Mouse (Mus musculus) gastrocnemius, postnatal 14 days (tissue): Measurements from ENCODE around the gene Bhlha9. TPM values are rescaled to one million over a fixed set of nuclear protein-coding genes. Genes with fewer than 3 reads are reported as not detected.

ENCODE experiments used
- DNase-seq: peaks from one replicate; pipeline ENCODE4 v3.0.0; 2021; ENCODE audit warnings: mixed read lengths
- intact Hi-C: fragments of 180-260 bp; cut with DNase I; formaldehyde crosslinking; loops from one replicate; pipeline ENCODE4 v1.15.1; 2025; ENCODE audit warnings: low total_unique reads
- long read RNA-seq, 2 experiments: library from polyadenylated mRNA; stranded (forward); transcript quantifications; one replicate each; pipeline ENCODE4 v2.0.0; 2021
- total RNA-seq, 2 experiments: library from RNA; stranded (reverse); gene quantifications; 2 replicates each; pipeline ENCODE4 v1.2.3; 2021

Bhlha9 gene
- total RNA-seq: not detected
- long read RNA-seq, experiment 1: 0 reads
- long read RNA-seq, experiment 2: 0 reads

DNA sequence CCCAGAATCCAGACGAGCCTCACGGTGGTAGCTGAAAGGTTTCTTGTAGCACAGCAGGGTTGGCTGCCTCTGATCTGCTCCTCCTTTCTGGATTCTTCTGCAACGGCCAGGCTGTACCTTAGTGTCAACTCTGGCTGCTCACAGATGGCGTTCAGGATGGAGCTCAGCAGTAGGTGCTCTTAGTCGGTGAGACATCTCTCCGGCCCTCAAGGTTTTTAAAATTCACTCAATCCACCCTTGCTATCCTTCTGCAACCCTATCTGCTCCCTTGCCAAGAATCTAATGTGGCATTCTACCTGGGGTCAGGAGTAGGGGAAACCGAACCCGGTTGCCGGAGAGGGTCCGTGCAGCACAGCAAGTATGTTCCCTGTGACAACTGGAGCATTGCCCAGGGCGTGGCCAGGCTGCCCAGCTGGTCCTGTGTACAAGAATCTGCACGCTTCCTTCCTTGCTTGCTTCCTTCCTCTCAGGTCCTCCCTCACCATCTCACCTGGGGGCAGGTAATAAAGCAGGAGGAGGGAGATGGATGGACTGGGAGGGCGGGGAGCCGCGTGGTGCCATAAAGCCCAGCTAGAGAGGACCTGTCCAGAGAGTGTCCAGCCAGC, at the start of gene Bhlha9:
Gene Bhlha9 (plus strand): TSS at position 600 of the 605 bp plus-strand sequence.
- intact Hi-C loops: loop anchor here (10.0 kb wide), 1 partner anchor 223 kb away; no protein-coding TSS in a partner anchor
- no peak for DNase-seq

DNA sequence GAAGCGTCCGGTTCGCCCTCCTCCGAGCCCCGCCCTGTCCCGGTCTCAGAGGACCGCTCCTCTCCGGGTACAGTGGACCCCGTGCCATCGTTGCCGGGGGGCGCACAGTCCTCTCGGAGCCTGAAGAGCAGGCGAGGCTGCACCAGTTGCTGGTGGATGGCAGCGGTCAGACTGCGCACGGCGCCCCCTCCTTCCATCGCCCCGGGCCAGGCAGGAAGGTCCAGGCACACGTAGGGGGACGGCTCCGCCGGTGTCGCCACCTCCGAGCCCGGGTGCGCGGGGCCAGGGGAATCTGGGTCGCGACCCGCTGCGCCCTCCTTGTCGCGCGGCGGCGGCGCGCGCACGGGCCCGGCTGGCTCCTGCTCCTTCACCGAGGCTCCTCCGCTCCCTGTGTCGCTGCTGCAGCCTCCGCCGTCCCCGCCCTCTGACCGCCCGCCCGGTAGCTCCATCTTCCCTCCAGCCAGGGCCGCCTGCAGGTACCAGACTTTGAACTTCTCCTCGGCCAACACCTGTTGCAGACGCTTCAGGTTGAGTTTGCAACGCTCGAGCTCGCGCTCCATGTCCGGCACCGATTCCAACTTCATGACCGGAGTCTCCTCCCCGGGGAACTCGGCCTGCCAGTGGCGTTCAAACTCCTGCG, 49.6 kb upstream of the Bhlha9 start:
- intact Hi-C loops: no loop called here
- DNase-seq: peak; percentile 20

DNA sequence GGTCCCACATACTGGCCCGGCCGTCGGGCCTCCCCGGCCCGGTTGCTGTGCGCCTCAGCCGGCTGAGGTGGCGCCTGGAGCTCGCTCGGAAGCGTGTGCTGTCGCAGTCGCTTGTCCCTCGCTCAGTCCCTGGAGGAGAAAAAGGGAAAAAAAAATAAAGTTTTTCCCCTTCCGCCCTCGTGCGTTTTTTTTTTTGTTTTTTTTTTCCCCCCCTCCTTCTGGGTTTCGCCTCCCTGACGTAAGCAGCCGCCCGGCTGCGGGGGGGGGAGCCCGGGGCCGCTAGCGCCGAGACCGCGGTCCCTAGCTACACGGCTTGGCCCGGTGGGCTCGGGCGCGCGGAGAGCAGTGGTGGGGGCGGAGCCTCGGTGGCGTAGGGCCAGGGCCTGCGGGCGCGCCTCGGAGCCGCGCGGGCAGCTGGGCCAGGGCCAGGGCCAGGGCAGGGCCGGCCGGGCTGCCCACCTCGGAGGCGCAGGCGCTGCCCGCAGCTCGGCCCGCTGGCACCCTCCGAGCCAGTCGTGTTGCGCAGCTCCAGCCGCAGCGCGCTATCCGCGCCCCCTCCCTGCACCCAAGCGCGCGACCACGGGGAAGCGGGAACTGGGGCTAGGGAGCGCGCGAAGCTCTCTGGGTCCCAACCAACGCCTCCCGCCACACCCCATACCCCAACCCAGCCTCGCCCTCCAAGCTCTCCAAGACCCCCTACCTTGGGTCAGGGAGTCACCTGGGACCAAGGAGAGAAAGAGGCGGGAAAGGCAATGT, 48.9 kb upstream of the Bhlha9 start:
- intact Hi-C loops: no loop called here
- peak; percentile 65 for DNase-seq

DNA sequence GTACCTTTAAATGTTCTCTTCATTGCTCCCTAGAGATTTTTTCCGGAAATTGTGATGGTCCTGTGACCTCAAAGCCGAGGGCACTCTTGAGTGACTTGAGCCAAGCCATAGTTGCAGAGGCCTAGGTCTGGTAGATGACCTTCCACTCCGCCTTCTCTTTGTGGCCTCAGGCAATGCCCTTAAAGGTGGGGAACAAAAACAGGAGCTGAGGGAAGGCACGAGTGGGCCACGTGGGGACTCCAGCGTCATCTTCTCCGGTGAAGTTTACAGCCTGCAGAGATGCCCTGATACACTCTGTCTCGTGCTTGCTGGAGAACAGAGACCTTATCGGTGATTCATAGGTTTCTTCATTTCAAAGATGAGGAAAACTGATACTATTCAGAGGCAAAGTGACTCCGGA, 48.2 kb upstream of the Bhlha9 start:
- intact Hi-C loops: no loop called here
- no peak for DNase-seq

DNA sequence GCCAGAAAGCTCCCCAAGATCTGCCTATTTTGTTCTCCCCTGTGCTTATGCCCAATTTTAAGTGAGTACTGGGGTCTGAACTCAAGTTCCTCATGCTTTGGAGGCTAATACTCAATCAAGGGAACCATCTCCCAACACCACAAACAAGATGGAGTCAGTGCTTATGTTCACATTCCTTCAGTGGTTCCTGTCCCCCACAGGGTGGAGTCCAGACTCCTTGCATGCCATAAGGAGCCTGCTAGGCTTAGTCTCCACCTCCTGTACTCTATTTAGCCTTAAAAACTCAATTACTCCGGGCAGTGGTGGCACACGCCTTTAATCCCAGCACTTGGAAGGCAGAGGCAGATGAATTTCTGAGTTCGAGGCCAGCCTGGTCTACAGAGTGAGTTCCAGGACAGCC, 47.4 kb upstream of the Bhlha9 start:
- intact Hi-C loops: no loop called here
- DNase-seq: no peak

GRCm38 (mm10) chr11:76628613-76629012, 43.7 kb upstream of the Bhlha9 start:
- intact Hi-C loops: no loop called here

DNA sequence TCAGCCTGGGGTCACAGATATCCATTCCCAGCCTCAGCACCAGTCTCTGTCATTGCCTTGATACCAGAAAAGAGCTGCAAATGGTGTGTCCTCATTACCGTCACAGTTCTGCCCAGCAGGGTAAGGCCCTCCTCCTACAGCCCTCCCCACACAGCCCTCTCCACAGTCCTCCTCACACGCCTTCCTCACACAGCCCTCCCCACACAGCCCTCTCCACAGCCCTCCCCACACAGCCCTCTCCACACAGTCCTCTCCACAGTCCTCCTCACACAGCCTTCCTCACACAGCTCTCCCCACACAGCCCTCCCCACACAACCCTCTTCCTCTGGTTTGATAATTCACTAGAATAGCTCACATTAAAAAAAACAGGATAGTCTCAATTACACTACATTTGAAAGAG, 42.2 kb upstream of the Bhlha9 start:
- intact Hi-C loops: no loop called here
- no peak for DNase-seq

More at GRCm38 (mm10) chr11:76628613-76629012, 43.7 kb upstream of the Bhlha9 start:
- no peak for DNase-seq

DNA sequence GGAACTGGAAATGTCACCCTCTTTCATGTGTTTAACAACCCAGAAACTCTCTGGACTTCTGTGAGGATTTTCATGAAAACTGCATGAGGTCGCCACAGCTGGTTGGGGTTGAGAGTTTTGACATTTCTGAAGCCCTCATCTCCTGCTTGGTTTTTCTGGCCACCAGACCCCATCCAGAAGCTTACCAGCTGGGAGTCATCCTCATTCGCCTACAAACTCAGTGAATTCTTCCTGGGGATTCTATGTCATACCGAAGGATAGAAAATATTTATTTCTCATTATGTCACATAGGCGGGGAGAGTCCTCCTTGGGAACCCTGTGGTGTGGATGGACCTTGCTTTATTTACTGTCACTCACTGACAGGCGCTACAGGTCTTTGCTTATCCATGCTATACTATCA, 41.8 kb upstream of the Bhlha9 start:
- intact Hi-C loops: no loop called here

DNA sequence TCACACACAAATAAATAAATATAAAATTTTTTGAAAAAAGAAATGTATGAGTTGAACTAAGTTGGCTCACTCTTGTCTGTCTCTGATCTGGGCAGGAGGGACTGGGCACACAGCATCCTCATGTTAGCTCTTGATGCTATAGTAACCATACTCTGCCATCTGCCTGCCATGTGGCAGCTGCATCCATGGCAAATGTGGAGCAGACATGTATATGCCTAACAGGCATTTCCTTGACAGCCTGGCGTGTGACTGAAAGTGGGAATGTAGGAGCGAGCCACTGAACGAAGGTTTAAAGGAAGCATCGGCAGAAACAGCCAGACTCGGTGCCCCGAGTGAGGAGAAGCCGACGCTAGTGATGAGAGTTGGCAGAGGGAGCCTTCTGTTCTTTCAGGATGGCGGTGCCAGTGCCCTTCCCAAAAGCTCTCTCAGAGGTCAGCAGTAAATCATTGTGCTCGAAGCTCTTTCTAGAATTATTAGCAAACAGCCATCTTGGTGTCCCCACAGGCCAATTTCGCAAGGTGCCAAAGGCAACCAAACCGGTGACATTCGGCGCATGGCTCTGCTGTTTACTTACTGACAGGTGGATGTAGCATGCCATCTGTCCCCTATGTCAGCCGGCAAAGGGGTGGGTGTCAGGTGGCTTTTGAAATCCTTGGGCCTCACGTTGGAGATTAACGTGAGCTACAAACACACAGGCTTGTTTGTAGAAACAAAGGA, 32.8 kb upstream of the Bhlha9 start:
- no peak for DNase-seq
- intact Hi-C loops: no loop called here

More for the DNA sequence above, 41.8 kb upstream of the Bhlha9 start:
- no peak for DNase-seq

- no peak for DNase-seq
- intact Hi-C loops: loop anchor here (10.0 kb wide), 1 partner anchor 95 kb away; no protein-coding TSS in a partner anchor
These were observed 32.0 kb upstream of the Bhlha9 start for GRCm38 (mm10) chr11:76640231-76640630.

- DNase-seq: no peak
- intact Hi-C loops: loop anchor here (10.0 kb wide), 1 partner anchor 99 kb away; no protein-coding TSS in a partner anchor
These were observed 28.0 kb upstream of the Bhlha9 start for GRCm38 (mm10) chr11:76644257-76644656.

DNA sequence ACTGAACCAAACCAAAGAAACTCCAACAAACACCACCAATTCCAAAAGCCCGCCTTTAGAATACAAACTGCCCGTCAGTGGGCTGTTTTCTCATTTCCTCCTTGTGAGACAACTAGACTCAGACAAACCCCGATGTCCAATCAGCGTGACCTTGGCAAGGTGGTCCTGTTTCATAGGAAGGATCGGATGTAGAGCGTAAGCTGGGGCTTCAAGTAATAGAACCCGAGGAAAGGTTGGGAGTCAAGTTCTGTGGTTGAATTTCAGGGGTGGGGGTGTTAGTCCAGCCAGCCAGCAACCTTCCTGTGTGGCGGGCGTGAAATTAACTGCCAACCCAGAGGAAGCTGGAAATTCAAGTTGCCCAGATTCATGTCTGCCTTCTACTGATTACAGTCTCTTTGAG, 27.2 kb upstream of the Bhlha9 start:
- no peak for DNase-seq
- intact Hi-C loops: loop anchor here (5.0 to 10.0 kb wide), 2 partner anchors 63 to 100 kb away; no protein-coding TSS in a partner anchor

DNA sequence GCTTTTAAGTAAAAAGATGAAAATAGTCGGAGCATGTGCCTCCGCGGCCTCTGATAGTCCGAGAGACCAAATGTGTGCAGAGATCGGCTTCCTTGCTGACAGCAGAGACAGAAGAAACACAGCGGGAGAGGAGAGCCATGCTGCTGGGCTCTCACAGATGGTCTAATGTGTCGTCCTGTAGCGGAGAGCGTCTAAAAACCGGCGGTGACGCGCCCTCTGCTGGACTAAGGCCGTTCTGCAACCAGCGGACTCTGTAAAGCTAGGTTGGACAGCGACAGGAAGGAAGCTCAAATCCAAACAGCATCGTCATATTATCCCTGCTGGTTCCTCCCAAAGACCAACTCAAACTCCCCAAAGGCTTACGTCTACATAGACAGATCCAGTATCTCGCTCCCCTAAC, 26.3 kb upstream of the Bhlha9 start:
- intact Hi-C loops: loop anchor here (5.0 to 10.0 kb wide), 2 partner anchors 64 to 101 kb away; no protein-coding TSS in a partner anchor
- peak; percentile 85 for DNase-seq

GRCm38 (mm10) chr11:76647062-76647461, 25.2 kb upstream of the Bhlha9 start:
- intact Hi-C loops: loop anchor here (5.0 to 10.0 kb wide), 2 partner anchors 65 to 102 kb away; no protein-coding TSS in a partner anchor
- no peak for DNase-seq

DNA sequence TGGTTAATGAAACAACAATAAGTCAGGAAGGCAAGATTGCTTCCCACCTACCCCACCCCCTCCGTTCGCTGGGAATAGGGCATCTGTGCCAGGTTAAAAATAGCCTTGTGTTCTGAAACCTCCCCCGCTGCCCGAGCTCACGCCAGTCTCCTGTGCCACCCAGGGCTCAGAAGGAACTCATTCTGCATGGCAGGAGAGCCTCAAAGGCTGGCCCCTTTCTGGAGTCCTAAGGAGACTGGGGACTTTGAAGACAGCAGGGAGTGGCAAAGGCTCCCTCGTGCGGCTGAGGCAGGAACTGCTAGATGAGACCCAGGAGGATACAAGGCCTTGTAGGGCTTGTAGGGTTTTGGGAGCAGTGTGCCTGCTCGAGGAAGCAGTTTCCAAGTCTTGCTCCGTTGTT, 24.8 kb upstream of the Bhlha9 start:
- intact Hi-C loops: loop anchor here (5.0 to 10.0 kb wide), 2 partner anchors 65 to 103 kb away; no protein-coding TSS in a partner anchor
- peak; percentile 67 for DNase-seq

DNA sequence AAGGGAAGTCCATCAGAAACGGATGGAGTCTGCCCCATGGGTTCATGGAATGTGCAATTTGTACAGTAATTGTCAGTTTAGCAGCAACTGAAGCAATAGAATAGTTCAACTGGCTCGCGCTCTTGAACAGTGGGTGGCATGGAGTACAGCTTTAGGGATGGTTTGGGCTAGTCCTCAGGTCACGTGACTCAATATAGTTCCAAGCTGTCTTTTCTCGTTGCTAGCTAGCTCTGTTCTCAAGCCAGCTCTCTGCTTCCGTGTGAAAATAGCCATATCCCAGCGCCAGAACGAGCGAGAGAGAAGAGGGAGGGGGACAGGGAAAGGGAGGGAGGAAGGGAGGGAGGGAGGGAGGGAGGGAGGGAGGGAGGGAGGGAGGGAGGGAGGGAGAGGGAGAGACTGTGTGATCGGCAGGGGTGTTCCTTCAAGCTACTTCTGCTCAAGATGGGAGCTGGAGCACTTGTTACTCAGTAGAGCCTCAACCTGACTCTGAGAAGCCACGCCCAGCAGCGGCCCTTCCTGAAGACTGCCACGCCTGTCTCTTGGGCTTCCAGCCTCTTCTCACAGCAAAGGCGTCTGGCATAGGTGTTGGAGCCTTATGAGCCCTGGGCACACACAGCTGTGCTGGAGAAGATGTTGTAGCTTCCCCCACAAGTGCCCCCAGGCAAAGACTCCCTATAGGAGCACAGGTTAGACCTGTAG, 21.3 kb upstream of the Bhlha9 start:
- intact Hi-C loops: loop anchor here (5.0 kb wide), 1 partner anchor 129 kb away; no protein-coding TSS in a partner anchor
- no peak for DNase-seq

DNA sequence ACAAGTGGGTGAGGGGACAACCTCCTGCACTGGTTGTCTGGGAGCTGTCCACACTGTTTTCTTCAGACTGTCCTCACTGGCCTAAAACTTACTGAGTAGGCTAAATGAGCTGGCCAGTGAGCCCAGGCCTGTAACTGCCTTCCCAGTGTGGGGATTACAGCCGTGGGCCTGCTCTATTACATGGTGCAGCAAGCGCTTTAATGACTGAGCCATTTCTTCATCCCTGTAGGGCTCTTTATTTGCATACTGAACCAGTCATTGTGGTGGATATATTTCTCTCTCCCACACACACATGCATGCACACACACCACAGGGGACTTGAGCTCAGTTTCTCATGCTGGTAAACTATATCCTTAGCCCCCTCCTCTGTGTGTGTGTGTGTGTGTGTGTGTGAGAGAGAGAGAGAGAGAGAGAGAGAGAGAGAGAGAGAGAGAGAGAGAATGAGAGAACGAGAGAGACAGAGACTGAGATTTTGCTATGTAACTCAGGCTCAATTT, 19.4 kb upstream of the Bhlha9 start:
- no peak for DNase-seq
- intact Hi-C loops: loop anchor here (5.0 kb wide), 1 partner anchor 131 kb away; no protein-coding TSS in a partner anchor

DNA sequence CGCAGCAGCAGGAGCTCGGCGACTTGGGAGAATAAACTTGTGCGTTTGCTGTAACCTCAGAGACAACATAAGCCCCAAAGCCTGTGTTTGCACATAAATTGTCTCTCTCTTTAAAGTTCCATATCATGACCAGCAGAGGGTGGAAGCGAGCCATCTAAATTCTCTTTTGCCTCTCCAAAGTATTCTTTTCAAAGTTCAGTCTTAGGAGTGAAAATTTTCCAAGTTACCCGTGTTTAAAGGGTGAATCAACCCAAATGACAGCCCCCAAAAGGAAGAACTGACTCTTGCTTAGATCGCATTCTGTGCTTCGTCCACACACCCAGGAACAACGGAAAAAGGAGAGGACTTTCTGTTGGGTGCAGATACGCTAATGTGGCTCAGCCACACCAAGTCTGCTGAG, 17.2 kb upstream of the Bhlha9 start:
- intact Hi-C loops: no loop called here
- no peak for DNase-seq
